Mouse (Mus musculus) erythroblast, embryonic 14.5 days (primary cell): ENCODE results near the gene Tbc1d16.
"Not testable (repeated sequence)": the region's sequence is repeated elsewhere in the genome, so short reads cannot be mapped to it uniquely, and the experiment has no call there.

Source experiments
- GATA1 ChIP-seq: IDR thresholded peaks from 2 replicates; pipeline ENCODE4 v1.6.1; 2012; ENCODE audit warnings: low read length, inconsistent platforms, mixed read lengths
- TAL1 ChIP-seq: IDR thresholded peaks from 3 replicates; pipeline ENCODE4 v1.6.1; 2012; ENCODE audit warnings: low read length, inconsistent platforms, mixed read lengths

DNA sequence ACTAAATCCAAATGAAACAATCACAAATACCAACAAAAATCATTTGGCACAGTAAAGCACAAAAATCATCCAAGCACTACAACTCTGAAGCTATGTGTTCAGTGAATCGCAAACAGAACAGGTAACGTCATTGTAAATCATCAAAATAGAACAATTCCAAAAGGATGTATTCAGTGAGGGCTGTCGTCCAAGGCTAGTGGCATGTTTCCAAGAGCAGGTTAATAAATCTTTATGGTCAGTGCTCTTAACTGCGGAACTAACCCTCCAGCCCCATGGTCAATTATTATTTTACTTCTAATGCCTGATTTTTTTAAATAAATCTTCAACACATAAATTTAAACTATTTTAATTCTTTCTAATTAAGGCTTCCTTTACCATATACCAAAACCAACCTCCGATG is 28.3 kb upstream of the Tbc1d16 start:
- TF ChIP-seq TAL1, GATA1: not testable (repeated sequence)
